ENCODE assay signal across 12 mouse cellular contexts in genomic region chr5:121126051-121126450, GRCm38 (mm10).
DNase-seq lines count a peak whose midpoint lies in the region; ATAC-seq and TF ChIP-seq lines count a peak whose summit lies in the region.
"Had no signal": no experiment of that assay in that cellular context is flagged by ENCODE, and none has a peak within 500 bp of the region (broad histone marks: within the 10 kb centered on the region; RNA-seq: fewer than 3 reads in every experiment).

No protein-coding gene starts in this region.

- DNase-seq in hindbrain, embryonic 11.5 days (ENCODE audit: low spot score), result peak; percentile 29
- DNase-seq in hindbrain, embryonic 14.5 days (ENCODE audit: low spot score), result no peak
- peak; percentile 38 for DNase-seq in retina, embryonic 14.5 days (ENCODE audit: low spot score)
- no peak for DNase-seq in retina, postnatal 1 day
- DNase-seq in ES-E14 (ENCODE audit: low read depth, low spot score), result no peak
- DNase-seq in mesoderm, embryonic 11.5 days (ENCODE audit: low read depth, low spot score), result peak; percentile 26
- DNase-seq in yolk sac, embryonic 10.5 days (ENCODE audit: low spot score), result no peak
- DNase-seq: layer of hippocampus, postnatal 36 days; lung, postnatal 14 days had no signal

- no peak overlapping the region for H3K4me3 ChIP-seq in hindbrain, embryonic 11.5 days (ENCODE audit: low read depth, low read length)
- no peak overlapping the region for H3K4me3 ChIP-seq in hindbrain, embryonic 14.5 days (replicated peaks; ENCODE audit: low read length)
- no peak overlapping the region for H3K4me3 ChIP-seq in ES-E14 (ENCODE audit: insufficient read depth in 1 of 2, low read depth in 1 of 2, low read length in 2 of 2, poor library complexity in 1 of 2, severe bottlenecking in 1 of 2)
- H3K4me3 ChIP-seq: erythroblast, embryonic 14.5 days; hindbrain, embryonic 15.5 days; stomach, embryonic 15.5 days had no signal

- no peaks in the 10 kb centered on the region for H3K9me3 ChIP-seq in hindbrain, embryonic 11.5 days (ENCODE audit: control insufficient read depth, low read length)
- no peaks in the 10 kb centered on the region for H3K9me3 ChIP-seq in hindbrain, embryonic 14.5 days (ENCODE audit: control insufficient read depth, low read length)
- H3K9me3 ChIP-seq in ES-E14 (ENCODE audit: control insufficient read depth, insufficient read depth, low read depth, low read length), result no peaks in the 10 kb centered on the region
- H3K9me3 ChIP-seq: hindbrain, embryonic 15.5 days; stomach, embryonic 15.5 days had no signal

- in situ Hi-C loops in ES-E14 (cut with MboI; ENCODE audit: low sequenced_read_pairs in 2 of 2, unreplicated experiment in 2 of 2), result no loop called here

- no peaks in the 10 kb centered on the region for H3K27me3 ChIP-seq in hindbrain, embryonic 11.5 days (ENCODE audit: control insufficient read depth, insufficient read depth, low read length)
- no peaks in the 10 kb centered on the region for H3K27me3 ChIP-seq in hindbrain, embryonic 14.5 days (ENCODE audit: control insufficient read depth, insufficient read depth, low read length)
- H3K27me3 ChIP-seq: hindbrain, embryonic 15.5 days; stomach, embryonic 15.5 days had no signal

- no peak overlapping the region for H3K4me2 ChIP-seq in hindbrain, embryonic 11.5 days (replicated peaks; ENCODE audit: low read depth, low read length)
- H3K4me2 ChIP-seq in hindbrain, embryonic 14.5 days (replicated peaks), result no peak overlapping the region
- H3K4me2 ChIP-seq: hindbrain, embryonic 15.5 days; stomach, embryonic 15.5 days had no signal

- ATAC-seq in hindbrain, embryonic 11.5 days (ENCODE audit: low FRiP score), result no peak
- no peak for ATAC-seq in hindbrain, embryonic 14.5 days (ENCODE audit: low FRiP score)

- no peaks in the 10 kb centered on the region for H3K36me3 ChIP-seq in hindbrain, embryonic 11.5 days (ENCODE audit: control insufficient read depth, insufficient read depth, low read length)
- peaks cover 4% of the 10 kb centered on the region; the same call in 1 of the 2 replicates for H3K36me3 ChIP-seq in hindbrain, embryonic 14.5 days (replicated peaks; ENCODE audit: control insufficient read depth, insufficient read depth)
- H3K36me3 ChIP-seq in ES-E14 (ENCODE audit: control insufficient read depth, insufficient read depth, low read length, poor library complexity, severe bottlenecking), result no peaks in the 10 kb centered on the region
- H3K36me3 ChIP-seq: hindbrain, embryonic 15.5 days; stomach, embryonic 15.5 days had no signal

- H3K9ac ChIP-seq in hindbrain, embryonic 11.5 days (ENCODE audit: low read depth, low read length), result no peak overlapping the region
- no peak overlapping the region for H3K9ac ChIP-seq in hindbrain, embryonic 14.5 days
- H3K9ac ChIP-seq in ES-E14 (ENCODE audit: insufficient read depth, low read depth, low read length, poor library complexity, severe bottlenecking), result no peak overlapping the region
- H3K9ac ChIP-seq: hindbrain, embryonic 15.5 days; stomach, embryonic 15.5 days had no signal

- no peak overlapping the region for H3K27ac ChIP-seq in hindbrain, embryonic 11.5 days (ENCODE audit: low read depth, low read length)
- no peak overlapping the region for H3K27ac ChIP-seq in hindbrain, embryonic 14.5 days
- H3K27ac ChIP-seq in ES-E14 (ENCODE audit: insufficient read depth, low read depth, low read length, poor library complexity, severe bottlenecking), result no peak overlapping the region
- H3K27ac ChIP-seq: hindbrain, embryonic 15.5 days; stomach, embryonic 15.5 days had no signal

- H3K4me1 ChIP-seq in hindbrain, embryonic 11.5 days (replicated peaks; ENCODE audit: control insufficient read depth, insufficient read depth, low read length), result no peaks in the 10 kb centered on the region
- 0 out of 2 replicates have a peak, but pooled peaks cover 3% of the 10 kb centered on the region for H3K4me1 ChIP-seq in hindbrain, embryonic 14.5 days (replicated peaks; ENCODE audit: control insufficient read depth, insufficient read depth, low read length)
- H3K4me1 ChIP-seq in ES-E14 (ENCODE audit: control insufficient read depth in 2 of 2, insufficient read depth in 2 of 2, low read length in 2 of 2, poor library complexity in 1 of 2), result peaks cover 0 to 12% of the 10 kb centered on the region in 2 experiments; a peak in 1 of 4 replicates
- H3K4me1 ChIP-seq: stomach, embryonic 15.5 days had no signal

- 70% methylated on average over 2 of the region's 2 CpGs for WGBS in hindbrain, embryonic 11.5 days
- 77% methylated on average over 2 of the region's 2 CpGs for WGBS in hindbrain, embryonic 14.5 days

TF ChIP-seq in ES-E14, 5 proteins besides CTCF, POLR2A, EP300 and RAD21:
- peak; percentile 21; the same call in 1 of the 2 replicates for TF ChIP-seq ZC3H11A (IDR thresholded peaks at IDR 0.05; ENCODE audit: borderline replicate concordance, low read depth, low read length)
- no peak for TF ChIP-seq HCFC1 (IDR thresholded peaks at IDR 0.05; ENCODE audit: borderline replicate concordance, insufficient read depth, low read length)

Comparison
In these comparisons a context has a peak if more than half of its experiments do, and no peak if none do; other contexts are left out.
1. DNase-seq: peak in hindbrain, embryonic 11.5 days (single experiment), retina, embryonic 14.5 days (single experiment) and mesoderm, embryonic 11.5 days (single experiment); none in hindbrain, embryonic 14.5 days (single experiment), retina, postnatal 1 day (single experiment), ES-E14 (single experiment) and yolk sac, embryonic 10.5 days (single experiment).